Mouse (Mus musculus) lung, postnatal 14 days (tissue): ENCODE data around the gene Ace3.
"Not testable (repeated sequence)": the region's sequence is repeated elsewhere in the genome, so short reads cannot be mapped to it uniquely, and the experiment has no call there.

Experiments
- DNase-seq: peaks from one replicate; pipeline ENCODE4 v3.0.0; 2021

Gene Ace3

GRCm38 (mm10) chr11:105984452-105984851 lies 10.0 kb upstream of the Ace3 start:
- no peak for DNase-seq

GRCm38 (mm10) chr11:105987446-105987845 lies 7.0 kb upstream of the Ace3 start:
- DNase-seq, result peak; percentile 75

- DNase-seq, result peak; percentile 51
Observed at GRCm38 (mm10) chr11:105989446-105989845, 5.0 kb upstream of the Ace3 start.

GRCm38 (mm10) chr11:105990231-105990630 lies 4.2 kb upstream of the Ace3 start:
- no peak for DNase-seq

GRCm38 (mm10) chr11:106000062-106000461 lies 5.6 kb downstream of the Ace3 start:
- no peak for DNase-seq

GRCm38 (mm10) chr11:106001718-106002117 lies 7.2 kb downstream of the Ace3 start:
- DNase-seq, result no peak

GRCm38 (mm10) chr11:106004576-106004975 lies 10.1 kb downstream of the Ace3 start:
- DNase-seq, result no peak

- no peak for DNase-seq
Observed at GRCm38 (mm10) chr11:106005970-106006369, 11.5 kb downstream of the Ace3 start.

GRCm38 (mm10) chr11:106007821-106008220 lies 13.3 kb downstream of the Ace3 start, which contains the start of gene Kcnh6:
Kcnh6 (plus strand) TSS chr11:106008124.
- DNase-seq, result peak; percentile 87

GRCm38 (mm10) chr11:106012711-106013110 lies 18.2 kb downstream of the Ace3 start:
- no peak for DNase-seq

GRCm38 (mm10) chr11:106013556-106014225 lies 19.2 kb downstream of the Ace3 start:
- DNase-seq, result peak; percentile 54

- DNase-seq, result no peak
Observed at GRCm38 (mm10) chr11:106016440-106016839, 22.0 kb downstream of the Ace3 start.

- no peak for DNase-seq
Observed at GRCm38 (mm10) chr11:106020051-106020763, 25.7 kb downstream of the Ace3 start.

GRCm38 (mm10) chr11:106025774-106026173 lies 31.3 kb downstream of the Ace3 start:
- DNase-seq, result no peak

- peak; percentile 73 for DNase-seq
Observed at GRCm38 (mm10) chr11:106026465-106027151, 32.1 kb downstream of the Ace3 start.

- DNase-seq, result no peak
Observed at GRCm38 (mm10) chr11:106027607-106028006, 33.1 kb downstream of the Ace3 start.

GRCm38 (mm10) chr11:106032074-106032473 lies 37.6 kb downstream of the Ace3 start:
- not testable (repeated sequence) for DNase-seq

- no peak for DNase-seq
Observed at GRCm38 (mm10) chr11:106033491-106033919, 39.0 kb downstream of the Ace3 start.

- DNase-seq, result no peak
Observed at GRCm38 (mm10) chr11:106034986-106035385, 40.5 kb downstream of the Ace3 start.

GRCm38 (mm10) chr11:106036548-106037417 lies 42.3 kb downstream of the Ace3 start, which contains the start of gene Dcaf7:
Dcaf7 (plus strand) TSS chr11:106036872.
- DNase-seq, result peak; percentile 95

GRCm38 (mm10) chr11:106037418-106037751 lies 42.9 kb downstream of the Ace3 start:
- no peak for DNase-seq

- DNase-seq, result no peak
Observed at GRCm38 (mm10) chr11:106044349-106044748, 49.9 kb downstream of the Ace3 start.

- DNase-seq, result no peak
Observed at GRCm38 (mm10) chr11:106045256-106045655, 50.8 kb downstream of the Ace3 start.
